Mouse (Mus musculus): ENCODE results near the gene Fank1. TPM values are rescaled to one million over a fixed set of nuclear protein-coding genes. Genes with fewer than 3 reads are reported as not detected.

The Fank1 gene
- total RNA-seq (2012; rRNA removed) = not detected in 2 replicates
- 0.11 and 0.16 TPM in 2 replicates for total RNA-seq (2014; rRNA removed)
- polyA plus RNA-seq (2012; ENCODE audit: insufficient read length, low read depth) = 0.17 TPM in 1 of 2 replicates, not detected in the other

DNA sequence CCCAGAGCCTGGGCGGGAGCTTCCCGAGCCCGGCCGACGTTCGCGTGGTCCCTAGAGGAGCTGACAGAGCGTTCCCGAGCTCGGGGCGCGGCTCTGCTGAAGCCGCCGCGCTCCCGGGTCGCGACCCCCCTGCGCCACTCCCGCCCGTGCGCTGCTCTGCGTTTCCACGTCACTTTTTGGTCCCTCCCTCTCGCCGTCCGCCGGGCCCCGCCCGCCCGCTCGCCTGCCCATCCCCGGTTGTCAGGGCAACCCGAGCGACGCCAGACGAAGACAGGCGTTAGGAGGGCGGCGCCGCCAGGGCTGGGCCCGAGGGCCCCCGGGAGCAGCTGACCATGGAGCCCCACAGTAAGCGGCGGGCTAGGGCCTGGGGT is at the start of gene Fank1:
Gene Fank1, plus strand, starts transcription at position 236 of the 371 bp plus-strand sequence.
- H3K27me3 ChIP-seq (replicated peaks) = peaks cover 29% of the 10 kb centered on the region
- H3K9ac ChIP-seq (ENCODE audit: insufficient read depth, low read depth) = peak within 1 kb of the TSS; percentile 34
- in situ Hi-C loops (cut with MboI; ENCODE audit: low pct_ligation_motif_present, low pct_unique_long_range_greater_than_20kb, low sequenced_read_pairs) (no loop called here), dilution Hi-C loops (cut with MboI; ENCODE audit: extremely low pct_ligation_motif_present, extremely low pct_unique_long_range_greater_than_20kb, low sequenced_read_pairs) (no loop called here)
- H3K4me1 ChIP-seq (ENCODE audit: control insufficient read depth in 1 of 2, insufficient read depth in 2 of 2) = peaks cover 2 to 19% of the 10 kb centered on the region in 2 experiments; a peak in 3 of 4 replicates
- TF ChIP-seq NRF1 (IDR thresholded peaks at IDR 0.05; ENCODE audit: low read depth, low read length) (peak; percentile 42; the same call in 1 of the 2 replicates), POLR2A (IDR thresholded peaks at IDR 0.05; ENCODE audit: low read depth, low read length) (peak; percentile 52; the same call in 1 of the 2 replicates), GABPA (IDR thresholded peaks at IDR 0.05; ENCODE audit: insufficient replicate concordance, low read depth, low read length) (no peak), NELFE (IDR thresholded peaks at IDR 0.05; ENCODE audit: low read depth, low read length) (peak; percentile 34; the same call in 1 of the 2 replicates), UBTF (IDR thresholded peaks at IDR 0.05; ENCODE audit: low read depth, low read length) (no peak; the same call in 1 of the 2 replicates), ZNF384 (IDR thresholded peaks at IDR 0.05; ENCODE audit: low read depth, low read length) (no peak), CHD1 (IDR thresholded peaks at IDR 0.05; ENCODE audit: low read depth, low read length) (no peak), IRF4 (IDR thresholded peaks at IDR 0.05; ENCODE audit: low read depth, low read length) (0 out of 2 replicates have a peak, but pooled peaks have one; percentile 27), E2F4 (IDR thresholded peaks at IDR 0.05; ENCODE audit: insufficient replicate concordance, low read depth, low read length) (no peak), JUND (conservative IDR thresholded peaks at IDR 0.05; ENCODE audit: low read depth, low read length) (no peak), MAZ (IDR thresholded peaks at IDR 0.05; ENCODE audit: low read depth, low read length) (peak; percentile 67; the same call in 1 of the 2 replicates), SIN3A (IDR thresholded peaks at IDR 0.05; ENCODE audit: low read length) (peak; percentile 89), MEF2A (IDR thresholded peaks at IDR 0.05; ENCODE audit: borderline replicate concordance, low read depth, low read length) (0 out of 2 replicates have a peak, but pooled peaks have one; percentile 45), MAFK (IDR thresholded peaks at IDR 0.05; ENCODE audit: insufficient replicate concordance, low read length) (no peak), RAD21 (IDR thresholded peaks at IDR 0.05; ENCODE audit: low read depth, low read length) (no peak), ZC3H11A (IDR thresholded peaks at IDR 0.05; ENCODE audit: low read depth, low read length) (no peak), BHLHE40 (IDR thresholded peaks at IDR 0.05; ENCODE audit: low read depth, low read length) (peak; percentile 45; the same call in 1 of the 2 replicates), KAT2A (IDR thresholded peaks at IDR 0.05; ENCODE audit: insufficient replicate concordance, low read length) (no peak), TCF12 (IDR thresholded peaks at IDR 0.05; ENCODE audit: low read depth, low read length) (no peak), MXI1 (IDR thresholded peaks at IDR 0.05; ENCODE audit: low read depth, low read length) (peak; percentile 95), SMC3 (IDR thresholded peaks at IDR 0.05; ENCODE audit: low read depth, low read length) (no peak), EP300 (IDR thresholded peaks at IDR 0.05; ENCODE audit: low read length) (0 out of 2 replicates have a peak, but pooled peaks have one; percentile 2), HCFC1 (IDR thresholded peaks at IDR 0.05; ENCODE audit: low read depth, low read length) (peak; percentile 49), ELF1 (IDR thresholded peaks at IDR 0.05; ENCODE audit: low read depth, low read length) (peak; percentile 27; the same call in 1 of the 2 replicates)
- no peaks in the 10 kb centered on the region for H3K9me3 ChIP-seq (replicated peaks; ENCODE audit: low read length)
- peak within 1 kb of the TSS; percentile 68 to 82 (median 78) for H3K4me3 ChIP-seq (replicated peaks in 1 of 3; ENCODE audit: low read depth in 2 of 3, low read length in 2 of 3, poor library complexity in 1 of 3)
- no peaks in the 10 kb centered on the region for H3K79me2 ChIP-seq (replicated peaks; ENCODE audit: control insufficient read depth, extremely low read depth, insufficient read depth, poor library complexity, severe bottlenecking)
- DNase-seq (ENCODE audit: extremely low read depth) = peak; percentile 74
- H3K36me3 ChIP-seq (replicated peaks in 1 of 2; ENCODE audit: control insufficient read depth in 1 of 2, insufficient read depth in 1 of 2, low read length in 1 of 2) = no peaks in the 10 kb centered on the region
- H3K27ac ChIP-seq (ENCODE audit: insufficient read depth, low read depth) = no peak within 1 kb of the TSS
- H3K4me2 ChIP-seq (ENCODE audit: insufficient read depth, low read depth, poor library complexity, severe bottlenecking) = peak within 1 kb of the TSS; percentile 80

All from CH12.LX (cell line).